Mouse (Mus musculus) intestine, embryonic 15.5 days (tissue): ENCODE measurements around the gene Uroc1. TPM values are rescaled to one million over a fixed set of nuclear protein-coding genes. Genes with fewer than 3 reads are reported as not detected.

Source experiments
- ATAC-seq: fragments of 200-750 bp; cut with Nextera tagmentation; 2 replicates; pipeline ENCODE4 v1.8.0; 2017; ENCODE audit warnings: moderate TSS enrichment, moderate library complexity
- H3K27ac ChIP-seq: fragments of 300-500 bp; sonication (generic); 2 replicates; pipeline ENCODE4 v1.5.1; 2015; ENCODE audit warnings: mild to moderate bottlenecking, inconsistent platforms
- H3K27me3 ChIP-seq: fragments of 300-500 bp; sonication (generic); replicated peaks from 2 replicates; pipeline ENCODE4 v1.6.1; 2015; ENCODE audit warnings: inconsistent platforms
- H3K36me3 ChIP-seq: fragments of 300-500 bp; sonication (generic); 2 replicates; pipeline ENCODE4 v1.6.1; 2015; ENCODE audit warnings: inconsistent platforms
- H3K4me1 ChIP-seq: fragments of 300-500 bp; sonication (generic); replicated peaks from 2 replicates; pipeline ENCODE4 v1.6.1; 2015; ENCODE audit warnings: inconsistent platforms
- H3K4me2 ChIP-seq: fragments of 300-500 bp; sonication (generic); replicated peaks from 2 replicates; pipeline ENCODE4 v1.6.1; 2015; ENCODE audit warnings: mild to moderate bottlenecking, inconsistent platforms
- H3K4me3 ChIP-seq: fragments of 300-500 bp; sonication (generic); replicated peaks from 2 replicates; pipeline ENCODE4 v1.5.1; 2015; ENCODE audit warnings: inconsistent platforms
- H3K9ac ChIP-seq: fragments of 300-500 bp; sonication (generic); 2 replicates; pipeline ENCODE4 v1.6.1; 2015; ENCODE audit warnings: inconsistent platforms
- H3K9me3 ChIP-seq: fragments of 300-500 bp; sonication (generic); 2 replicates; pipeline ENCODE4 v1.6.1; 2016; ENCODE audit warnings: inconsistent platforms
- WGBS: fragments of 180-500 bp; shearing (Covaris S2); methylation state at CpG from one replicate; pipeline ENCODE4 v1.1.7; 2015; 5-methylcytosine and 5-hydroxymethylcytosine counted together
- polyA plus RNA-seq: library from polyadenylated mRNA; unstranded; fragments of >200 nt; fragmentation: Nextera tagmentation; extraction: Ambion mirVana; gene quantifications from 2 replicates; pipeline ENCODE4 v1.2.1, GENCODE M21; 2015

Uroc1 gene
- polyA plus RNA-seq, 1 experiment from 2014 or later = 0.34 TPM

DNA sequence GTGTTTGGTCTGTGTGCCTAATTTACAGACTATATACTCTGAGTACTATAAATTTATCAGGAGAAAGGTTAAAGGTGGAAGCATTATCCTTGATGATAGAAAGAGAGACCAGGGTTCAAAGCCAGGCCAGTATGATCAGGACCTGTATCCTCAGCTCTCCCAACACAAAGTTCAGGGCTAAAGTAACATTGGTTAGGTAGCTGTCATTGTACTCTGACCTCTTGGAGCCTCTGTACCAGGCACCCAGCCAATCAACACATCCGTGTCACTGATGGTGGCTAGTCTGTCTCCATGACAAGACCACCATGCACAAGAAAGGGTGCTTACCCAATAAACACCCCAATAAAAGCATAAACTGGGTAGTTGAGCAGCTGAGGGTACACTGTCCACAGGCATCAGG lies 77.9 kb downstream of the Uroc1 start:
- Histone ChIP-seq H3K36me3 (no peaks in the 10 kb centered on the region), H3K4me2 (no peak overlapping the region), H3K9ac (no peak overlapping the region), H3K27ac (no peak overlapping the region), H3K4me1 (no peaks in the 10 kb centered on the region), H3K27me3 (no peaks in the 10 kb centered on the region), H3K4me3 (no peak overlapping the region), H3K9me3 (no peaks in the 10 kb centered on the region)
- 67% methylated on average over 1 of the region's 1 CpGs for WGBS
- ATAC-seq = no peak

GRCm38 (mm10) chr6:90411926-90412325 lies 78.8 kb downstream of the Uroc1 start:
- Histone ChIP-seq H3K9ac (no peak overlapping the region), H3K36me3 (no peaks in the 10 kb centered on the region), H3K9me3 (no peaks in the 10 kb centered on the region), H3K27me3 (no peaks in the 10 kb centered on the region), H3K4me3 (no peak overlapping the region), H3K4me2 (no peak overlapping the region), H3K4me1 (no peaks in the 10 kb centered on the region), H3K27ac (no peak overlapping the region)
- ATAC-seq = no peak
- 72% methylated on average over 7 of the region's 7 CpGs for WGBS

Other genes with a start within 250 kb of the Uroc1 start
- not detected in 2 replicates for gene Vmn1r50, start 231.9 kb upstream of the Uroc1 start, polyA plus RNA-seq
- not detected in 2 replicates for gene Vmn1r51, start 210.7 kb upstream of the Uroc1 start, polyA plus RNA-seq
- not detected in 2 replicates for gene Vmn1r52, start 158.5 kb upstream of the Uroc1 start, polyA plus RNA-seq
- not detected in 2 replicates for gene V1ra8, start 130.5 kb upstream of the Uroc1 start, polyA plus RNA-seq
- gene Vmn1r53, start 108.8 kb upstream of the Uroc1 start, polyA plus RNA-seq = not detected in 2 replicates
- gene Vmn1r54, start 87.0 kb upstream of the Uroc1 start, polyA plus RNA-seq = not detected in 2 replicates
- gene BC048671, start 32.1 kb upstream of the Uroc1 start, polyA plus RNA-seq = not detected in 2 replicates
- gene Chst13, start 8.1 kb upstream of the Uroc1 start, polyA plus RNA-seq = 0.58 and 0.62 TPM in 2 replicates
- 7.1 and 7.3 TPM in 2 replicates for gene Zxdc, start 36.2 kb downstream of the Uroc1 start, polyA plus RNA-seq
- 0.23 and 0.61 TPM in 2 replicates for gene Cfap100, start 95.5 kb downstream of the Uroc1 start, polyA plus RNA-seq
- 6.3 and 8.2 TPM in 2 replicates for gene Klf15, start 129.3 kb downstream of the Uroc1 start, polyA plus RNA-seq
- 17.5 and 19.8 TPM in 2 replicates for gene Aldh1l1, start 153.1 kb downstream of the Uroc1 start, polyA plus RNA-seq